Mouse (Mus musculus) MEL (cell line): ENCODE measurements around the gene Ppp1r9b. TPM values are rescaled to one million over a fixed set of nuclear protein-coding genes. Genes with fewer than 3 reads are reported as not detected.

Experiments
- DNase-seq: peaks from one replicate; pipeline ENCODE4 v3.0.0; 2011; ENCODE audit warnings: low read depth, low spot score
- H3K27ac ChIP-seq: 2 replicates; pipeline ENCODE4 v1.5.1; 2012; ENCODE audit warnings: low read depth, mild to moderate bottlenecking, control low read depth, low read length, moderate library complexity; ENCODE audit not compliant: control insufficient read depth
- H3K27me3 ChIP-seq, 2 experiments: fragments of 150-350 bp in 1 of 2; sonication (generic) in 1 of 2; 2 replicates each; pipeline ENCODE4 v1.6.1; 2012; ENCODE audit warnings: low read length in 2 of 2, mild to moderate bottlenecking in 2 of 2, improper control_type of control experiment in 1 of 2, moderate library complexity in 1 of 2; ENCODE audit not compliant: insufficient read depth in 2 of 2, control insufficient read depth in 1 of 2
- H3K36me3 ChIP-seq, 2 experiments: 2 replicates each; pipeline ENCODE4 v1.6.1; 2012 to 2014; ENCODE audit warnings: low read length in 2 of 2, improper control_type of control experiment in 1 of 2, inconsistent platforms in 1 of 2, mild to moderate bottlenecking in 1 of 2; ENCODE audit not compliant: insufficient read depth in 2 of 2, control insufficient read depth in 1 of 2
- H3K4me1 ChIP-seq, 2 experiments: fragments of 150-350 bp in 1 of 2; sonication (generic) in 1 of 2; 2 replicates each; pipeline ENCODE4 v1.6.1; 2012; ENCODE audit warnings: low read length in 2 of 2, improper control_type of control experiment in 1 of 2, mild to moderate bottlenecking in 1 of 2; ENCODE audit not compliant: insufficient read depth in 2 of 2, control insufficient read depth in 1 of 2
- H3K4me3 ChIP-seq, 2 experiments: fragments of 150-350 bp in 1 of 2; sonication (generic) in 1 of 2; 2 replicates each; pipeline ENCODE4 v1.5.1; 2012; ENCODE audit warnings: low read depth in 2 of 2, low read length in 2 of 2, mild to moderate bottlenecking in 2 of 2, moderate library complexity in 2 of 2, control low read depth in 1 of 2, improper control_type of control experiment in 1 of 2; ENCODE audit not compliant: control insufficient read depth in 1 of 2, insufficient read depth in 1 of 2
- H3K79me2 ChIP-seq: 2 replicates; pipeline ENCODE4 v1.6.1; 2012; ENCODE audit warnings: mild to moderate bottlenecking, low read length, moderate library complexity; ENCODE audit not compliant: control insufficient read depth, poor library complexity, insufficient read depth
- H3K9ac ChIP-seq: 2 replicates; pipeline ENCODE4 v1.6.1; 2012; ENCODE audit warnings: low read depth, mild to moderate bottlenecking, control low read depth, low read length, moderate library complexity; ENCODE audit not compliant: control insufficient read depth, poor library complexity, severe bottlenecking
- H3K9me3 ChIP-seq: fragments of 150-350 bp; sonication (generic); replicated peaks from 2 replicates; pipeline ENCODE4 v1.6.1; 2012; ENCODE audit warnings: mild to moderate bottlenecking, low read length, improper control_type of control experiment, moderate library complexity; ENCODE audit not compliant: insufficient read depth
- BHLHE40 ChIP-seq: IDR thresholded peaks from 2 replicates; pipeline ENCODE4 v1.6.1; 2012; ENCODE audit warnings: low read depth, mild to moderate bottlenecking, inconsistent platforms, low read length, improper control_type of control experiment, borderline replicate concordance
- CHD1 ChIP-seq: IDR thresholded peaks from 2 replicates; pipeline ENCODE4 v1.6.1; 2012; ENCODE audit warnings: low read depth, mild to moderate bottlenecking, inconsistent platforms, low read length, improper control_type of control experiment
- E2F4 ChIP-seq: IDR thresholded peaks from 2 replicates; pipeline ENCODE4 v1.6.1; 2011; ENCODE audit warnings: low read depth, low read length, improper control_type of control experiment, borderline replicate concordance
- GATA1 ChIP-seq: IDR thresholded peaks from 2 replicates; pipeline ENCODE4 v1.6.1; 2011; ENCODE audit warnings: low read depth, low read length, improper control_type of control experiment
- JUND ChIP-seq: IDR thresholded peaks from 2 replicates; pipeline ENCODE4 v1.6.1; 2011; ENCODE audit warnings: low read depth, mild to moderate bottlenecking, improper control_type of control experiment, low read length
- MAZ ChIP-seq: IDR thresholded peaks from 2 replicates; pipeline ENCODE4 v1.6.1; 2012; ENCODE audit warnings: low read depth, mild to moderate bottlenecking, inconsistent platforms, low read length, improper control_type of control experiment
- MEF2A ChIP-seq: IDR thresholded peaks from 2 replicates; pipeline ENCODE4 v1.6.1; 2014; ENCODE audit warnings: low read depth, mild to moderate bottlenecking, inconsistent platforms, low read length, improper control_type of control experiment; ENCODE audit not compliant: poor library complexity, insufficient replicate concordance, severe bottlenecking; ENCODE audit errors: extremely low read depth
- MXI1 ChIP-seq: IDR thresholded peaks from 2 replicates; pipeline ENCODE4 v1.6.1; 2011; ENCODE audit warnings: mild to moderate bottlenecking, low read depth, low read length, improper control_type of control experiment
- MYB ChIP-seq: IDR thresholded peaks from 2 replicates; pipeline ENCODE4 v1.6.1; 2011; ENCODE audit warnings: mild to moderate bottlenecking, low read depth, low read length, improper control_type of control experiment
- NELFE ChIP-seq: IDR thresholded peaks from 2 replicates; pipeline ENCODE4 v1.6.1; 2011; ENCODE audit warnings: low read depth, low read length, improper control_type of control experiment
- NRF1 ChIP-seq: IDR thresholded peaks from 2 replicates; pipeline ENCODE4 v1.6.1; 2014; ENCODE audit warnings: low read depth, mild to moderate bottlenecking, inconsistent platforms, low read length, improper control_type of control experiment, moderate library complexity; ENCODE audit not compliant: poor library complexity, insufficient read depth, severe bottlenecking
- POLR2AphosphoS2 ChIP-seq: IDR thresholded peaks from 2 replicates; pipeline ENCODE4 v1.6.1; 2011; ENCODE audit warnings: low read length, improper control_type of control experiment
- POLR2AphosphoS5 ChIP-seq: IDR thresholded peaks from 2 replicates; pipeline ENCODE4 v1.6.1; 2012; ENCODE audit warnings: low read depth, borderline replicate concordance, mild to moderate bottlenecking, inconsistent platforms, low read length, moderate library complexity, mixed read lengths
- RAD21 ChIP-seq: IDR thresholded peaks from 2 replicates; pipeline ENCODE4 v1.6.1; 2011; ENCODE audit warnings: mild to moderate bottlenecking, low read depth, low read length, improper control_type of control experiment
- RCOR1 ChIP-seq: IDR thresholded peaks from 2 replicates; pipeline ENCODE4 v1.6.1; 2012; ENCODE audit warnings: low read depth, mild to moderate bottlenecking, inconsistent platforms, low read length, improper control_type of control experiment
- SMC3 ChIP-seq: IDR thresholded peaks from 2 replicates; pipeline ENCODE4 v1.6.1; 2011; ENCODE audit warnings: low read depth, low read length, improper control_type of control experiment
- TAL1 ChIP-seq: IDR thresholded peaks from 2 replicates; pipeline ENCODE4 v1.6.1; 2012; ENCODE audit warnings: mild to moderate bottlenecking, inconsistent platforms, low read length, moderate library complexity, mixed read lengths
- TBP ChIP-seq: IDR thresholded peaks from 2 replicates; pipeline ENCODE4 v1.8.0; 2011; ENCODE audit warnings: low read depth, low read length, improper control_type of control experiment
- USF2 ChIP-seq, 2 experiments: IDR thresholded peaks; 2 replicates each; pipeline ENCODE4 v1.6.1; 2011 to 2012; ENCODE audit warnings: improper control_type of control experiment in 2 of 2, low read length in 2 of 2, borderline replicate concordance in 1 of 2, inconsistent platforms in 1 of 2, low read depth in 1 of 2, mild to moderate bottlenecking in 1 of 2; ENCODE audit not compliant: insufficient read depth in 1 of 2
- ZC3H11A ChIP-seq: IDR thresholded peaks from 2 replicates; pipeline ENCODE4 v1.6.1; 2012; ENCODE audit warnings: low read depth, mild to moderate bottlenecking, inconsistent platforms, low read length, improper control_type of control experiment
- ZMIZ1 ChIP-seq: IDR thresholded peaks from 2 replicates; pipeline ENCODE4 v1.6.1; 2012; ENCODE audit warnings: low read depth, mild to moderate bottlenecking, inconsistent platforms, low read length, improper control_type of control experiment, moderate library complexity
- ZNF384 ChIP-seq: IDR thresholded peaks from 2 replicates; pipeline ENCODE4 v1.6.1; 2012; ENCODE audit warnings: low read depth, mild to moderate bottlenecking, inconsistent platforms, low read length, improper control_type of control experiment
- polyA plus RNA-seq, 2 experiments: library from polyadenylated mRNA; stranded (reverse) in 1 of 2; unstranded in 1 of 2; fragments of >175 nt in 1 of 2; fragments of >200 nt in 1 of 2; gene quantifications; 2 replicates each; pipeline versions ENCODE4 v1.2.1 to v1.2.4; 2012; ENCODE audit warnings: low replicate concordance in 2 of 2, low read depth in 1 of 2; ENCODE audit not compliant: insufficient read length in 2 of 2, insufficient read depth in 1 of 2, missing spikeins in 1 of 2
- total RNA-seq: library from RNA; depleted of rRNA; stranded (reverse); fragments of 300-350 nt; gene quantifications from 2 replicates; pipeline ENCODE4 v1.2.3, GENCODE M21; 2012

Ppp1r9b gene
- total and polyA plus RNA-seq, 3 experiments = 47.0 to 169 (median 150) TPM

DNA sequence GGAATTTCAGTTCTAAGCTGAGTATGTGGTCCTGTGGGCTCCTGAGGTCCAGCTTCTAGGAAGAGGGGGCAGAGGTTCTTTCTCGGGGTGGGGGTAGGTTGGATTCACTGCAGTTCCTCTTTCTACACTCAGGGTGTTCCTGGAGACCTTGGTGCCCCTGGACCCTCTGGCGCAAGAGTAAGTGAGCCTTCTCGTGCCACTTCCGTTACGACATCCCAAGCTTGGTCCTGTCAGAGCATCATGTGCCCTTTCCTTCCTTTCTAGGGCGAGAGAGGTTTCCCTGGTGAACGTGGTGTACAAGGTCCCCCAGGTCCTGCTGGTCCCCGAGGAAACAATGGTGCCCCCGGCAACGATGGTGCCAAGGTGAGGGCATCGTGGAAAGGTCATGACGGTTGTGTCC lies 45.6 kb upstream of the Ppp1r9b start:
- H3K27me3 ChIP-seq = 0 out of 4 replicates have a peak, but pooled peaks cover 0 to 1% of the 10 kb centered on the region in 2 experiments
- H3K9ac ChIP-seq = no peak overlapping the region
- peaks cover 0 to 6% of the 10 kb centered on the region in 2 experiments; a peak in 1 of 4 replicates for H3K4me1 ChIP-seq
- H3K4me3 ChIP-seq = no peak overlapping the region
- no peaks in the 10 kb centered on the region for H3K9me3 ChIP-seq
- no peak overlapping the region for H3K27ac ChIP-seq
- no peak for DNase-seq
- no peaks in the 10 kb centered on the region for H3K36me3 ChIP-seq
- no peaks in the 10 kb centered on the region for H3K79me2 ChIP-seq
- no peak for TF ChIP-seq MEF2A
- no peak for TF ChIP-seq ZMIZ1
- no peak for TF ChIP-seq MYB
- no peak for TF ChIP-seq MAZ
- TF ChIP-seq POLR2AphosphoS5 = no peak
- no peak for TF ChIP-seq ZNF384
- no peak for TF ChIP-seq MXI1
- no peak for TF ChIP-seq ZC3H11A
- TF ChIP-seq NELFE = no peak
- no peak for TF ChIP-seq CHD1
- TF ChIP-seq POLR2AphosphoS2 = no peak
- TF ChIP-seq RAD21 = no peak
- TF ChIP-seq RCOR1 = no peak
- TF ChIP-seq BHLHE40 = no peak
- TF ChIP-seq SMC3 = no peak
- no peak for TF ChIP-seq GATA1
- no peak for TF ChIP-seq JUND
- no peak for TF ChIP-seq TAL1
- TF ChIP-seq NRF1 = no peak
- no peak for TF ChIP-seq USF2 (IDR thresholded peaks at IDR 0.05; ENCODE audit: borderline replicate concordance in 1 of 2, insufficient read depth in 1 of 2, low read depth in 1 of 2, low read length in 2 of 2)

DNA sequence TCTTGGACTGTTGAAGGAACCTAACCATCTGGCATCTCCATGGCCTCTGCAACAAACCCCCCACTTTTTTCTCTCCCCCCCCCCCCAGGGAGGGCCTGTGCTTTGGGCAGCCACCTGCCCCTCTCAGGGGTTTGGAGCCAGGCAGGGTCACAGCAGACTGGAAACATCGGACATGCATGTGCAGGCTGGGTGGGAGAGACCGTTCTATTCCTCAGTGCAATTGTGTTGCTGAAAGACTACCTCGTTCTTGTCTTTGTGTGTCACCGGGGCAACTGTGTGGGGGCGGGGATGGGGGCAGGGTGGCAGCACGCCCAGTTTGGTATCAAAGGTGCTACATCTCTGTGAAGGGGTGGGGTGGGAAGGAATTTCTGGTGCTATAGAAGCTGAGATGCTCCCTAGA lies 38.7 kb upstream of the Ppp1r9b start:
- Histone ChIP-seq H3K9ac (no peak overlapping the region), H3K4me1 (peaks cover 0 to 8% of the 10 kb centered on the region in 2 experiments; a peak in 2 of 4 replicates), H3K9me3 (no peaks in the 10 kb centered on the region), H3K79me2 (no peaks in the 10 kb centered on the region), H3K36me3 (peaks cover 0 to 7% of the 10 kb centered on the region in 2 experiments; a peak in 1 of 4 replicates), H3K4me3 (no peak overlapping the region), H3K27ac (no peak overlapping the region), H3K27me3 (peaks cover 16 to 18% of the 10 kb centered on the region in 2 experiments)
- peak; percentile 46 for DNase-seq
- TF ChIP-seq TBP = no peak
- TF ChIP-seq BHLHE40 = no peak
- TF ChIP-seq POLR2AphosphoS2 = no peak
- no peak for TF ChIP-seq JUND
- no peak for TF ChIP-seq E2F4
- no peak for TF ChIP-seq NELFE
